Mouse (Mus musculus) forelimb bud, embryonic 11.5 days (tissue): Measurements from ENCODE around the gene Zzz3.

Experiments used
- DNase-seq: peaks from one replicate; pipeline ENCODE4 v3.0.0-alpha.2; 2012; ENCODE audit warnings: low read depth, low spot score

Gene Zzz3

DNA sequence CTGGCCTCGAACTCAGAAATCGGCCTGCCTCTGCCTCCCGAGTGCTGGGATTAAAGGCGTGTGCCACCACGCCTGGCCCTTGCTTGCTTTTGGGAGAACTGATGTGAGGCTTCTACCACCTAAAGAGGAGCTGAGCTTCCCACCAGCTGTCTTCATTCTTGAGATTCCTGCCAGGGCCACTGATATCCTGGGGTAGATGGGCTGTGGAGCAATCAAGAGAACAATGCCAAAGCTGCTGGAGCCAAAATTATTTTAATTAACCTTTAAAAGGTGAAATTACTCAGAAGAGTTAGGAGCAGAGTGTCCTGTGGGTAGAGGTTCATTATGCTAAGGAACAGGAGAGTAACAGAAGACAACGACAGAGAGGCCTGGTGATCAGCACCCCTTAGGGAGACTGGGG lies 70.1 kb downstream of the Zzz3 start:
- DNase-seq: no peak

DNA sequence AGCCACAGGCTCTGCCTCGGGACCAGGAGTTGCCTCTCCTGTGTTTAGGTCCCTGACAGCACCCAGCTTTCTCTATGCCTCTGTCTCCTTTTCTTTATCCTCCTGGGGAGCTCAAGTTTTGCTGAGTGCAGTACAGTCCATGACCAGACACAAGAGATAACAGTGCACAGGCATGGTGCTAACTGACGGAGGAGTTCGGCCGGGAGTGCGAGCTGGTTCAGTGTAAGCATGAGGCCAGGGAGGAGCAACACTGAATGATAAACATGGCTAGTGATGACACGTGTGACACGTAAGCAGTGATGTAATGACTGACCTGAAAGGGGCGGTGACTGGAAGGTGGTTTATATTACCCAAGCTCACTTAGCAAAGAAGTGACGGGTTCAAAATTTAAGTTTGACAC lies 71.6 kb downstream of the Zzz3 start:
- DNase-seq: no peak

DNA sequence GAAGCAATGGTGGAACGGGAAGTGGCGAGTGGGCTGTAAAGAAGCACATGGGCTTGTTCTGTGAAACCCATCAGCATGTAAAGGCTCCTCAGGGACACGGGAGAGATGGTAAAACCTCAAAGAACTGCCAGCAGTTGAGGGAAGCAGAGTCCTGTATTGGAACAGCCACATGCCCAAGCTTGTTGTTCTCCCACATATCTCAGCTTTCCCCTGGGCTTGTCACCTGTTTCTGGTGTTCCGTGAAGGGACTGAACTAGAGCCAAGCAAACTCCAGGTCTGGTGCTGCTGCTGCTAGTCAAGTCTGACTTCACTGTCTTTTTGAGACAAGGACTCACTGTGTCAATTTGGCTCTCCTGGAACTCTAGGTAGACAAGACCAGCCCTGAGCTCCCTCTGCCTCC lies 72.0 kb downstream of the Zzz3 start:
- no peak for DNase-seq

DNA sequence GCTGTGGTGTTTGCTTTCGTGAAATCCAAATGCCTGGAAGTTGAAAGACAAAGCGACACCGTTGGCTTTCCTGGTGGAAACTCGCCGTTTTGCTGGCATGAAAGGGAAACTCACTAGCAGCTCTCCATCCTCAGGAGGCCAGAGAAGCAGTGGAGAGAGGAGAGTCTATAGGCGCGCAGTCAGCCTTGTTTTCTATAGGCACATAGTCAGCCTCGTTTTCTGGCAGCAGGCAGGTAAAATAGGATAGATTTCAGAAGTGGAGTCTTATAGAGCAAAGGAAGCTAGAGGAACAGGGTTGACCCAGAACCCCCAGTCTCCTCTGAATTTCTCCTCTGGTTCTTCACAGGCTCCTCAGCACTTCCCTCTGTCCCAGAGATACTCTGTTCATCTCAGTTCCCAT lies 72.8 kb downstream of the Zzz3 start:
- no peak for DNase-seq

DNA sequence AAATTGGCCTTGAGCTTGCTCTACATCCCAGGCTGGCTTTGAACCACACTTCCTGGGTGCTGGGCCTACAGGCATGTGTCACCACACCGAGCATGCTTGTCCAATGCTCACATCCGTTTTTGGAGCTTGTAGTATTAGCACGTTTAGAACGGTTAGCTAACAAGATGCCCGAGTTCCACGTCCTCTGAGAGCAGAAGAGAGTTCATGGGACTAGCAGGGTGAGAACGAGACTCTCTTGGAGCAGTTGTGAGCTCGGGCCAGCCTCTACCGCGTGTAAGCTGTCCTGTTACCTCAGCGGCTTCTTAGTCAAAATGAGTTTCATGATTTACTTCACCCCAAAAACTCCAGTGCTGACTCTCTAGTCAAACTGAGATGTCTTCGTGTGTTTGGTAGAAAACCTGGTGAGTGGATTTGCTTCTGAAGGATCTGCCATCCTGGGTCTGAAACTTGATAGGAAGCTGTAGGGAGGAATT lies 73.3 kb downstream of the Zzz3 start:
- DNase-seq: no peak

DNA sequence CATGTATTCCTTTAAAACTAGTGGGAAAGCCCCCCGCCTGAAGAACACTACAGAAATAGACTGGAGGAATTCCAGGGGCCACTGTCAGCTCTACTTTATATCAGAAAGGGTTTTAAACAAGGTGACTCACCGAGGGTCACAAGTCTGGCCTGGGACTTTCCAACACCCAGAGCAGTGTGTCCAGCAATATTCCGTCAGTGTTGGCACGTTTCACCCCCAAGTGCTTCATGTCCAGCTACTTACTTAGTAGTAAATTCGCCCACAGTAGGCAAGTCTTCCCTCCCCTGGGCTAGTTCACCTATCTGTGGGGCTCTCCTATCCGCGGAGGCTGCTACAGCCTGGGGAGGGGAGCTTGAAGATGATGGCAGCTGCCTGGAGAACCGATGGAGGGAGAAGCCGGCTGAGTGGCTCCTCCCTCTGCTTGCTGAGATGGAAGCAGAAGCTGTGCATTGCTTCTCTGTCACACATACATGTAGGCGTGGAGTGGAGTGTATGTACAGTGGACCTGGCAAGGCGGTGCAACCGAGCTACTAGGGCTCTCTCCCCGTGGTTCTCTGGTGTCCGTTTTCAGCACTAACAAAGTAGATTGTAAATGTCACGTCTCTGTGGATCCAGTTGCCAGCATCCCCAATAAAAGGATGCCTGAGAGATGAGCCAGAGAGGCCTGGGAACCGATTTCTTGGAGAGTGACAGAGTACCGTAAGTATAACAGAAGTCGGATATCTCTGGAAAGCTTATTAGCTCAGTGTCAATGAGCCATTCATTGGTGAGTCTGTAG lies 74.3 kb downstream of the Zzz3 start:
- DNase-seq: no peak

DNA sequence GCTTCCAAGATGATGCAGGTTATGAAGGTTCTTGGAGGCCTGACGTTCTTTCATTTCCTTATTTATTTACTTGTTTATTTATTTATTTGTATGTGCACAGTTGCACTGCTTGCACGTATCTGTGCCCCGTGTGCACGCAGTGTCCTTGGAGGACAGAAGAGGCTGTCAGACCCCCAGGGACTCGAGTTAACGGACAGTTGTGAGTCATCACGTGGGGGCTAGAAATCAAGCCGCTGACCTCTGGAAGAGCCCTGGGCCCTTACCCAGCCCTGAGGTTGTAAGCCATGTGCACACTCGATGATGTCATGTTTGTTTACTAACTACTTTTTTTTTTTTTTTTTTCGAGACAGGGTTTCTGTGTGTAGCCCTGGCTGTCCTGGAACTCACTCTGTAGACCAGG lies 75.1 kb downstream of the Zzz3 start:
- no peak for DNase-seq

DNA sequence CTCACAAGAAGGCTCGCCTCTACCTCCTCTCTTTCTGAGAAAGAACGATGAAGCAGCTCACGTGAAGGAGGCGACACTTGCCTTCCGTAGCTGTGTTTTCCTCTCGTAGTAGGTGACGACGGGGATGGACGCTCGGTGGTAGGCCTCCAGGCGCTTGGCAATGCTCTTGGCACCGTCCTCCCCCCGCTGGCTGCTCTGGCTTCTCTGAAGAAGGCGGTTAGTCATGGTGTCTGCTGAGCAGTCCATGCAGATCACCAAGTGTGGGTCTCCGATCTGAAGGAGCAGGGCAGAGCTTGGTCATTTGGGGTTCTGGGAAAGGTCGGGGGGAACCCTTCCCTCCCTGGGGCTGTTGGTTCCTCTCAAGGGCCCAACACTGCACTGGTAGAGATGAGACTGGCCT lies 77.4 kb downstream of the Zzz3 start:
- no peak for DNase-seq

DNA sequence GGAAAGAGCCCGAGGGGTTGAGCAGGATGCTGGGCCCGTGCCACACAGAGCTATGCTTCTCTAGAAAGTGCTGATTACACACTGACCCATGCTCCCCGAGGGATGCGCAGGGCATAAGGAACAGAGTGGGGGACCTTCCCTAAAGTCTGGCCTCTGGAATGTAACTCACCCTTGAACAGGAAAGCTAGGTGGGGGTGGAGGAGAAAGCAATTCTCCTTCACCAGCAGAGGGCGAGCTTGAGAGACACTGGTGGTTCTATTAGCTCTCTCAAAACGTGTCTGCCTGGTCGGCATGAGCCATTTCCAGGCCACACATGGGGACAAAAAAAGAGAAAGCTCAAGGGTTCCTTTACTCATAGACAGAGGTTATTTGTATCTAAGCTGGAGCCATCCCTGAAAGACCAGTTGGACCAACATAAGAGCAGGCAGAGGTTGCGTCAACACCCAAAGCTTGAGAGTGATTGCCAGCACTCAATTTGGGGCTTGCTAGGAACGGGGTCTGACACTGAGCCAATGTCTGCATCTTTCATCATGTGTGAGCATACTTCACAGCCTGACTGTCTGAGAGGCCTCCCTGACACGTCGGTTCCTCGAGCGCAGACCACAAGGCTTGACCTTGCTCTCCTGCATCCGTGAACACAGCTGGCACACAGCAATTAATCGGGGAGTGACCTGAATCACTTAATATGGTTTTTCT lies 79.5 kb downstream of the Zzz3 start:
- DNase-seq: peak; percentile 74

DNA sequence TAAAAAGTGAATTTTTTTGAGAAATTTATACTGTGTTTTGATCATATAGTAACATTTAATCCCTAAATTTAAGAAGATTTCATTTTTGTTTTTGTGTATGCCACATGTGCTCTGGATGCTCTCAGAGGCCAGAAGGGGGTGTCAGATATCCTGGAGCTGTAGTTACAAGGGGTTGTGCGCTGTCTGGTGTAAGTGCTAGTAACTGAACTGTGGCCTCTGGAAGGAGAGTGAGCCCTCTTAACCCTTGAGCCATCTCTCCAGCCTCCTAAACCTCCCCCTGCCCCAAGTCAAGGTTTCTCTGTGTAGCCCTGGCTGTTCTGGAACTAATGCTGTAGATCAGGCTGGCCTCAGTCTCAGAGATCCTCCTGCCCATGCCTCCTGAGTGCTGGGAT lies 80.0 kb downstream of the Zzz3 start:
- no peak for DNase-seq

DNA sequence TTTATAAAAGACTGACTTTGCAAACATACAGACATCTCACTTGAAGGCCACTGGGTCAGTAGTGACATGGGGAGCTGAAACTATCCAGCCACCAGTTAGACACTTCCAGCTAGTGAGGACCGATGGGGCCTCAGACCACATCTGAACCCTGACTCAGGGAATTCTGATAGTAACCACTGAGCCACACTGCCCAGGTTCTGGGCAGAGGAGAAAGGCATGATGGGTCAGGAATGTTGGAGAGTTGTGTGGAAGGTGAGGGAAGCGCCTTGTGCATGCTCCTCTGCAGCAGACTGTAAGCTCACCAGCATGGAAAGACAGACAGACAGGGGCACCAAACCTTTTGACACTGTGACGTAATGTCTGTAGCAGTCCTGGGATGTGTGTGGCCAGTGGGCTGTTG lies 80.6 kb downstream of the Zzz3 start:
- DNase-seq: no peak

DNA sequence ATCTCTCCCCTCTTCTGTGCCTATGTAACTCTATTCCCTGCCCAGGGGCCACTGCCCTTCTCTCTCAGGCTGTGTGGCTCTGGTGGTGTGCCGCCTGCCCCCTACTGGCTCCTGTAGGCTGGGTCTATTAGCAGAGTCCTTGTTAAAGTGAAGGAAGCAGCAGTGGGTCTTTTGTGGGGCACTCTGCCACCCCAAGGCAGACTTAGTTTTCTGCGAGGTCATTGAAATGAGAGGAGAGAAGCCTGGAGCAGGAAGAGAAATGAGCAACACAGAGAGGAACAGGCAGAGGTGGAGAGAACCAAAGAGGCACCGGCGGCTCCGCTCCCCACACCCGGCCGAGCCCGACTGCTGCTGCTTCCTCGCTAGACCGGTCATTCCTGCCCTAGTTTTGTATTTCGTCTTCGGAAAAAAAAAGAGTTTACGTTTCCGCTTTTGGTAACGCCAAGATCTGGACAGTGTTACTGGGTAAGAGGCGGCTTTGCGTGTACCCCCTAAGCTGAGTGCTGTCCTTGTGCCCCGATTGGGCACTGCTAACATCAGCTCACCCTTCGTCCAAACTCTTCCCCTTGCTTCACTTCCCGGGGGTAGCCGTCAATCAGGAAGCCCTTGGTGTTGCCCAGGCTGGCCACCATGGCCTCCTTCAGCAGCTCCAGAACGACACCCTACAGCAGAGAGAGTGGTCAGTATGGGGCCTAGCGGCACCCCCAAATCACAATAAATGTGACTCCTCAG lies 82.7 kb downstream of the Zzz3 start:
- DNase-seq: peak; percentile 55

DNA sequence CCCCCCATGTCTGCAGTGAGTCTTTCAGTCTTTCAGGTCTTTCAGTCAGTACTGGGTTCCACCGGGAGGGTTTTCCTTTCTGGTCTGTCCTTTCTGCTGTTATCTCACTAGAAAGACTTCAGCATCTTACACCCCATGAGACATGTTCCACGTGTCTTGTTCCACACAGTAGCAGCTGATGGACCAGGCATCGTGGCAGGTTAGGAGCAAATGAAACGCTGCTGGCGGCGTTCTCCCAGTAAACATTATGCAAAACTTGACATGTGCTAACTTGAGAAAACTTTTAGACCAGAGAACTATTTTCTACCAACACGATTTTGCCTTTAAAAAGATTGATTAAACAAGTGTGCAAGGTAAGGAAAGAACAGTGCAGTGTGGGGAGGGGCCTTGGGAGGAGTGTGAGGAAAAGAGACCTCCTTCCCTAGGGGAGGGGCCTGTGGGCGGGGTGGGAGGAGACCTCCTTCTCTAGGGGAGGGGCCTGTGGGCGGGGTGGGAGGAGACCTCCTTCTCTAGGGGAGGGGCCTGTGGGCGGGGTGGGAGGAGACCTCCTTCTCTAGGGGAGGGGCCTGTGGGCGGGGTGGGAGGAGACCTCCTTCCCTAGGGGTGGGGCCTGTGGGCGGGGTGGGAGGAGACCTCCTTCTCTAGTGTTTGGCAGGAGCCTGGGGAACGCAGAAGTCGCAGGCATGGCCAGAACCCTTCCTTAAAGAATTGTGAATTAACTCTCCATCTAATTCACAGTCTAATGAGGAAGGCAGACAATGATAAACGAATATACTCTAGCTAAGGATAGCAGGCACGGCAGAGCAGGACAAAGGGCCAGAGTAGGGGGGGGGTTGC lies 83.5 kb downstream of the Zzz3 start:
- DNase-seq: peak; percentile 57

DNA sequence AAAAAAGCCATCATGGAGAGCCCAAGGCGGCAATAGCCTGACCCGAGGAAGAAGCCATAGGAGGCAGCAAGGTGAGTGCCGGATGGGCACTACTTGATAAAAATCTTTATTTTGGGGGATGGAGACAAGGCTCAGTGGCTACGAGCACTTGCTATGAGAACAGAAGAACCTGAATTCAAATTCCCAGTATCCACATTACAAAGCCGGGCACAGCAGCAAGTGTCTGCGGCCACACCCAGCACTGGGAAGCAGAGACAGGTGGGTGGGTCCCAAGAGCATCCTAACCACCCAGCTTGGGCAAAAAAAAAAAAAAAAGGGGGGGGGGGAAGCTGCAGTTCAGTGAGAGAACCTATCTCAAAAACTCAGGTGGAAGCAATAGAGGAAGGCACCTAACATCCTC lies 85.1 kb downstream of the Zzz3 start:
- DNase-seq: no peak

DNA sequence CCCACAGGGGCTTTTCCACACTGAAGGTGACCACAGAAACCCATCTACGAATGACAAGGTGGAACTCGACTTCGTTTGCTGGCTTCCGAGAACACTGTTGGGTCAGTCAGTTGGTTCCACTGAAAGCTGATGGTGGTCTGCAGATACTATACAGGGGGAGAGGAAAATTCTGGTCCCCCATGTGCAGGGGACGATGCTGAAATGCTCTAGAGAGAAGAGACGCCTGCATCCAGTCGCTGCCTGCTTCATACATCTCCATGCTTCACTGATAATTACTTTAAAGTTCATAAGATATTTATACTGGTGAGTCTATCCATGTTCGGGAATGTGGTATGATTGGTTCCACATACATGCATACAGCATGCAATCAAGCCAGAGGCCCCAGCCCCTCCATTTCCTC lies 86.9 kb downstream of the Zzz3 start:
- no peak for DNase-seq

DNA sequence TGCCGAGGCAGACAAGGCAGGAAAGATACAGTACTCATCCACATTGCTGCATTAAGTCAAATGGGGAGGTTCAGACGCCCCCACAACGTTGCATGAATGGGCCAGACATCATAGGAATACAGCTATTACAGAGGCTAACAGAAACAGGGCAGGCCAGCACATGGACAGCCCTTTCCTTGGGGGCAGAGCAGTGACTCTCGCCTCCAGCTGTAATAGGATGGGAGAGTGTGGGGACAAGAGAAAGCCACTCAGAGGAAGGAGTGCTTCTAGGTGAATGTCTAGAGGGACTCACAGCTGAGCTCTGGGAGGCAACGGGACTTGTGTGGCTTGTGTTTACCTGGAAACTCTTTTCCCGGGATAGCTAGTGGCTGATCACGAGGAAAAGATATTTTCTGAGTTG lies 88.5 kb downstream of the Zzz3 start:
- no peak for DNase-seq

DNA sequence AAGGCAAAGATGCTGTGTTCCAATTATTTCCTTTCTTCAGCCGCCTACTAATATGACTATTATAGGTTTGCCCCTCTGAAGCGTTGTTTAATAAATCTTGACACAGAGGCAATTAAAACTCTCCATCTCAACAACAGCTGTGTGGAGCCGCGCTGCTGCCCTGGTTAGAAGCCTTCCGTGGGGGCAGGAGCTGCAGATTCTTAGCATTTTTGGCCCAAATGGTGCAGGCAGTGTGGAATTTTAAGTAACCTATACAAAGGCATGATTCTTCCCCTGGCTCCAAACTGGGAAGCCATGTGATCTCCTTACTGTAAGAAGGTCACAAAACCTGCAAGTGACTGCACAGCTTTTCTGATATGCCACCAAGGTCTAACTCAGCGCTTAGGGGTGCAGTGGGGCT lies 88.9 kb downstream of the Zzz3 start:
- peak; percentile 64 for DNase-seq

DNA sequence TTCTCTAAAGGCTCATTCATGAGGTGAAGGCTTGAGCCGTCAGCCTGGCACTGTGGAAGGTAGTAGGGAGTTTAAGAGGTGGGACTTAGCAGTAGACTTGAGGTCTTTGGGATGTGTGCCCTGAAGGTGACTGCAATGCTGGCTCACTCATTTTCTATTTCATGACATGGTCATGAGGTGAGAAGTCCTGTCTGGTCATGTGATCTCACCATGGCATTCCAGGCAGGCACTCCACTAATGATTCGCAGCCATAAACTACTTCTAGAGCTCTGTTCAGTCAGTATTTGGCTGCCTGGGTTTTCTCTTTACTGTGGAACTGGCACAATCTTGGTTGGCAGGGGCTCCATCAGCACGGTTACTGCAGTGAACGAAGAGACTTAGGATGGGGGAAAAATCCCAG lies 93.7 kb downstream of the Zzz3 start:
- no peak for DNase-seq

DNA sequence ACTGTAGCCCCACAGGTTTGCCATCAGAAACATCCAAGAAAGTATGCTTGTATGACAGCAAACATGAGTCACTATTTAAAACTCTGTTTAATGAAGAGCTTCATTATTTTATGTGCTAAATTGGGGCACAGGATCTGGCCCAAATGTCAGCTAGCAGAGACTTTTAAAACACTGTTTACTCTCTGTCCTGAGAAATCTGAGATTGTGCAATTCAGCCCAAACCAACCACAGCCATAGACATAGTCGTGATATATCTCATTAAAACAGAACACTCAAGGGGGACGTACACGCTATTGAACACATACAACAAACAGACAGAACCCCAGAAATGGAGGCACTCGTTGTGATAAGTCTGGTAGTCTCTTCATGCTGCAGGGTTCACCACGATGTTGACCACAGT lies 95.2 kb downstream of the Zzz3 start:
- DNase-seq: no peak

DNA sequence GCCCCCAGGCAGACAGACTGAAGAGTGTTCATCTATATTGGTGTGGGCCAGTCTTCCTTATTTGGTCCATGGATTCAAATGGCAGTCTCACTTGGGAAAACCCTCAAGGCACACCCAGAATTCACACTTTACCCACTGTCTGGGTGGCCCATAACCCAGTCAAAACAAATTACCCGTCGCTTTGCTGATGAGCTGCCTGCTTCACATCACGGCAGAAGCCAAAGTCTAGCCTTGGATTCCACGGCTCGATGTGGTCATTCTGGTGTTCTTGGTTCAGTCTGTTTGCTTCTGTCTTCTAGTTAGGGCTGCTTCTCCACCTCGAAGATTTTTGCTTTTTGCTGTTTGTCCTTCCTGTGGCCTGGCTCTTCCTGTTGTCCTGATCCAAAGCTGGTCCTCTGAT lies 97.0 kb downstream of the Zzz3 start:
- DNase-seq: no peak

DNA sequence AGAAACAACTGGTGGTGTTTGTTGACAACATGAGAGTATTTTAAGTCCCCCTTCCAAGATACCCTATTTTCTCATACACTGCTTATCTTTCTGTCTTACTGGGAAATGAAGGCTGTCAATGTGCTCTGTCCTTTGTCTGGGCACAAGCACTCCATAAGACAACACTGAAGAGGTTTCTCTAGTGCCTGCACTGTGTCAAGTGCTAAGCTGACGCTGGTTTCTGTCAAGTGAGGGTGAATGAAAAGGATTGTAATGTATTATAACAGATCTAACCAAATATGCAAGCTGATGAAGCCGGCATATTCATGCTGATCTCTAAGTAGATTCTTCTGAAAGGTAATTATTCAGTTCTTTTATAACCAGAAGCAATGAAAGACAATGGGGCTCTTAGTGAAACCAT lies 98.5 kb downstream of the Zzz3 start:
- DNase-seq: no peak
